Mouse (Mus musculus) cerebellum, adult 2 months (tissue): ENCODE results near the gene Olfr930.

Source experiments
- CTCF ChIP-seq: fragments of 200-500 bp; IDR thresholded peaks from 2 replicates; pipeline ENCODE4 v1.5.1; 2011; ENCODE audit warnings: low read depth, mild to moderate bottlenecking, control low read depth, low read length, moderate library complexity, borderline replicate concordance; ENCODE audit not compliant: insufficient read depth
- POLR2A ChIP-seq: fragments of 200-500 bp; IDR thresholded peaks from 2 replicates; pipeline ENCODE4 v1.6.1; 2011; ENCODE audit warnings: low read length, control low read depth, borderline replicate concordance; ENCODE audit not compliant: insufficient read depth

GRCm38 (mm10) chr9:38954124-38954416 lies 24.5 kb downstream of the Olfr930 start:
- TF ChIP-seq CTCF (no peak), POLR2A (no peak)
